Mouse (Mus musculus): ENCODE results near the gene Larp6.

GRCm38 (mm10) chr9:60782057-60782789 lies 69.4 kb downstream of the Larp6 start:
- TF ChIP-seq GATA1 (IDR thresholded peaks at IDR 0.05; ENCODE audit: low read length) (no peak), TAL1 (IDR thresholded peaks at IDR 0.05; ENCODE audit: low read length) (no peak)

Data from erythroblast, embryonic 14.5 days (primary cell).